Mouse (Mus musculus) thymus, postnatal 10 days (tissue): ENCODE measurements around the gene Ccnd3.
"Not testable (repeated sequence)": the region's sequence is repeated elsewhere in the genome, so short reads cannot be mapped to it uniquely, and the experiment has no call there.

Experiments used
- DNase-seq, 2 experiments: peaks; one replicate each; pipeline ENCODE4 v3.0.0; 2021; ENCODE audit warnings: low spot score in 2 of 2

Ccnd3 gene

GRCm38 (mm10) chr17:47594183-47594968 is 89.5 kb downstream of the Ccnd3 start:
- peak; percentile 77 for DNase-seq

DNA sequence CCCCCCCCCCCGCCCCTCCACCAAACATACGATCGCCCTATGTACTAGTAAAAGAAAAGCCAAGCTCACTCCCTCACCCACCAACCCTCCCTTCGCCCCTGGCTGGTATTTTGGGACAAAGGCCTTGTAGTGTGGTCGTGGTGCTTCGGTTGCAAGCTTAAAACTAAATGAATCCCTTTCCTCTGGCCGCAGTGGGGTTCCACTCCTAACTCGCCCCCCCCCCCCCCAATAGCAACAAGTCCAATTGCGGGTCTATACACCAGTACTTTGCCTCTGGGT is 90.1 kb downstream of the Ccnd3 start:
- DNase-seq = peak in 1 of 2 experiments; percentile 40

DNA sequence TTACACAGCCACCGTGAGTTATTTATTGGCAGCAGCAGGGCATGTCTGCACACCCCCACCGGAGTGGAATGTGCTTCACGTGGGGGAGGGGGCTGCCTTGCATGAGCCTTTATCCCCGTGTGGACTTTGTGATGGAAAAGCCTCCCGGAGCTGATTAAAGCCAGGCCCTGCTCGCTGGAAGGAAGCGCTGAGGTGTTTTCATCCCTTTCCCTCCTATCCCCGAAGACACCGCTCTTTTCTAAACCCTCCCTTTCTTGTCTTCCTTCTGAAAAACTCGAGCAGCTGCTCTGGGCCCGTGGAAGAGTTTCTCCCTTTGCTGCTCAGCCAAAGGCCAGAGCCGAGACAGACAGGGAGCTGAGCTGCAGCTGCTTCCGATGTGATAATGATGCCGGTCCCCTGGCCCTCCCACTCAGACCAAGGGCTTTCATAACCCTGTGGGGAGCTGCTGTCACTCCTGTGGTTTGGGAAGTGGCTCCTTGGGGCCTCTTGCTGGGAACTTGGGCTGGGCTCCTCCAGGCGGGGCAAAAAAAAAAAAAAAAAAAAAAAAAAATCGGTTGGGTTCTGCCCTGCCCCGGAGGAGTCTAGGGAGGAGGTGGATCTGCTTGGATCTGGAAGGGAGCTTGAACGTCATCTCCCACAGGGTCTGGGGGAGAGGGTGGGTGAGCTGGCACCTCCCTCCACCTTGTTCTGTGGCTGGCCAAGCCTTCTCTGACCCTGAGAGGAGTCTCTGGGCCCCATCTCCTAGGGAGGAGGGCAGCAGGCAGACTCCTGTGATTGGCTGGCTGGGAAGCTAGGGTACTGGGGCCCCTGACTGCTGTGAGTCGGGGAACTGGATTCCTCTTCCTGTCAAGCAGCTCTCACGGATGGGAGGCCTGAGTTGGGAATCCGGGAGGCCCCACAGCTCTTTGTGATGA is 90.7 kb downstream of the Ccnd3 start:
- peak; percentile 76 to 81 for DNase-seq

DNA sequence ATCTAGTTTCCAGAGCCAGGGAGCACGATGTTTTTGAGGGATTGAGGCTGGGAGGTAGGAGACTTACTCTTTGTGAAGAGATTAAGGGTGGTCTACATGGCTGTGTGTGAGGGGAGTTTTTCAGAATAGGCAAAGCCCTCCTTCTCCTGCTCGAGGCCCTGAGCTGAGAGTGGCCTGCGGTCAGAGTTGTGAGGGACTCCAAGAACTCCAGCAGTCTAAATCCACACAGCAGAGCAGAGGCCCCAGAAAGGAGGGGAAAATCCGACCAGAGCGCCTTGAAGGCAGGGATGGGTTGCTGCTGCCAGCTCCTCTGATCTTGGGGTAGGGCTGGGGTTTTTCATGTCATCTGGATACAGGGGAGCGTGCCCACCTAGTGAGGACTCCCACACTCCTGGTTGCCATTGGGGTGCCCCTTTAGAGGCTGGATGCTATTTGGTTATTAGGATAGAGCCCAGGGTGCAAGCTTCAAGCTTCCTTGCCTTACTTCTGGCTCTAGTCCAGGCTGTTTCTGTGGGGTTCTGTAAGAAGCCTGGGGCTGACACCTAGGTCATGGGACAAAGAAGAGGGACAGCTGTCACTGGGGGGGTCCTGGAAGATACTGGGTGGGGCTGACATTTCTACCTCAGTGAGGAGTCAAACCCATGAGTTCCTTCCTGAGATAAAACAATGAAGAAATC is 91.4 kb downstream of the Ccnd3 start:
- DNase-seq = peak in 1 of 2 experiments; percentile 32

GRCm38 (mm10) chr17:47596839-47597164 is 92.0 kb downstream of the Ccnd3 start:
- no peak for DNase-seq

DNA sequence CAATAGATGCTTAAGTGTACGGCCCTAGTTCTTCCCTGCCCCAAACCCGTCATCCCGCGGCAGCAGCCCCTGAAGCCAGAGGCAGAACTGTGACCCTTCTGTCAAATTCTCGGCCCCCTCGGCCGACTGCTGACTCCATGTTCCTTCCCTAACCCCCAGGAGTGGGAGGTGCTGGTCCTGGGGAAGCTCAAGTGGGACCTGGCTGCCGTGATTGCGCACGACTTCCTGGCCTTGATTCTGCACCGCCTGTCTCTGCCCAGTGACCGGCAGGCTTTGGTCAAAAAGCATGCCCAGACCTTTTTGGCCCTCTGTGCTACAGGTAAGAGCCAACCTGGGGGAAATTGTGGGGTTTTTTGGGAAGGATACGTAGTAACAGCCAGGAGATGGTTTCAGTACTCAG is 92.4 kb downstream of the Ccnd3 start:
- DNase-seq = peak in 1 of 2 experiments; percentile 27

DNA sequence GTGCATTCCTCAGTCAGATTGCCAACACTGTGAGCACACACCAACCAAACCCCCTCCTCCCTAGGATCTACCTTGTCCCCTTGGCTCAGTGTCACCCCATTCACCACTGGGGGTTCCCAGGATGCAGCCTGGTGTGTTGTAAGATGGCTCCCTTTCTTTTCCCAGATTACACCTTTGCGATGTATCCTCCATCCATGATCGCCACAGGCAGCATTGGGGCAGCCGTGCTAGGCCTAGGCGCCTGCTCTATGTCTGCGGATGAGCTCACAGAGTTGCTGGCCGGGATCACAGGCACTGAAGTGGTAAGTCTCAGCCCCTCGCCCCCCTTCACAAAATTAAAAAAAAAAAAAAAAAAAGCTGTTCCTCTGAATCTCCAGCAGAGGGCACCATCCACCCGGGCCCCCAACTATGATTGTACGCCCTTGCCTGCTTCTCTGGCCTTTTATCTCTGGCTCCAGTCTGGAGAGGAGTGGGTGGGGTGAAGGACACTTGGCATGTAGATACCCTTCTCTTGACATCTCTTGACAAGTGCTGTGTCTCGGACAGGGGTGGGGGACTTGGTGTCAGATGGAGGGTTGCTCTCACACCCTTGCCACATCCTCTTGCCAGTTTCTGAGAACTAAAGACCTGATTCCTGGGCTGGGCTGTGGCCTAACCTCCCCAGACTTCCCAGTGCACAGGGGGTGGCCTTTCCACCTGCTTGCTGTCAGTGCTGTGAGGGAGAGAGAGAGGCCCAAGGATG is 93.2 kb downstream of the Ccnd3 start:
- peak; percentile 56 to 65 for DNase-seq

DNA sequence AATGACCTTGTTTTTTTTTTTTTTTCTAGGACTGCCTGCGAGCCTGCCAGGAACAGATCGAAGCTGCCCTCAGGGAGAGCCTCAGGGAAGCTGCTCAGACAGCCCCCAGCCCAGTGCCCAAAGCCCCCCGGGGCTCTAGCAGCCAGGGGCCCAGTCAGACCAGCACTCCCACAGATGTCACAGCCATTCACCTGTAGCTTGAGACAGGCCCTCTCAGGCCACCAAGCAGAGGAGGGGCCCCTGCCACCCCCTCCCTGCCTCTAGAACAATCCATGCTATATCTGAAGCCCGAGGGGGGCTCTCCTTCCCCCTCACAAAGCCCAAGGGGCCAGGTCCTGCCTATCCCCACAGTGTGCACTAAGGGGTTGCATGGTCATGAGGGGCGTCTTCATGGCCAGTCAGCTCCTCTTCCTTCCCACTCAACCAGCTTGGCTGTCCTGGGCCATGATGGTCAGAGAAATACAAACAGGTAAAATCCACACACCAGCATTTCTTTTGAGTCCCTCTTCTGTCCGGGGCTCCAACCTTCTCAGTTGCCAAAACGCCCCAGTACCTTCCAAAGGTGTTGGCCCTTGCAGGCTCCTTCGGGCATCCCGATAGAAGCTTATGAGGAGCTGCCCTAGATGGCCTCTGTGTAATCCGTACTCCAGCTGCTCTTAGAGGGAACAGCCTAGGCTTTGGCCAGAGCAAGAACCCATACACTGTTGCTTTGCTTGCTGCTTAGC is 93.9 kb downstream of the Ccnd3 start:
- DNase-seq = not testable (repeated sequence)

GRCm38 (mm10) chr17:47599511-47600297 is 94.9 kb downstream of the Ccnd3 start:
- DNase-seq = peak; percentile 55 to 62

DNA sequence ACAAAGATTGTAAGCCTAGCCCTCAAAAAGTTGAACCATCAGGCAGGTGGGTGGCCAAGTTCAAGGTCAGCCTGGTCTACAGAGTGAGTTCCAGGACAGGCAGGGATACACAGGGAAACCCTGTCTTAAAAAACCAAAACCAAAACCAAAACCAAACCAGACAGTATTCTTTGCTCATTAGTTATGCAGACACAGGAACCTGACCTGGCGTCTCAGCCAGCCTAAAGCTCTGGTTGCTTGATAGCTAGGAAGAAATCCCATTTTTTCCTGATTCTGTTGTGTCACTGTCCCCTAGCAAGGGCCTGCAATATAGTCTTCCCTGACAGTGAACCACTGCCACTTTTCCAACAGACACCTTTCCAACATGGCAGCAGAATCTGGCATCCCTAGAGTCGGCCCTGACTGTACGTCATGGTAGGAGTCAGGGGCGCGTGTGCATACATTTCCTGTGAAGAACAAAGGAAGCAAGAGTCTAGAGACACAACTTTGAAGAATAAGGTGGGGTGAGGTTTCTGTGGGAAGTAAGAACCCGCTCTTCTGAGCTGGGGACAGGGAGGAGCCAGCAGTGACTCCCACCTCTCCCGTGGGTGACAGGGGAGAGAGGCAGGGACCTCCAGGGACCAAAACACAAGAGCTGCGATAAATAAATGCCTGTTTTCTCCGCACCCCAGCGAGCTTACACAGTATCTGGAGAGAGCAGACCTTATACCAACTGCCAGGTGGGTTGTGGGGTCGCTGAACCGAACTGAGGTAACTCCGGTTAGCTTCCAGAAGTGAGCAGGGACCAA is 95.9 kb downstream of the Ccnd3 start:
- DNase-seq = peak; percentile 42 to 53

DNA sequence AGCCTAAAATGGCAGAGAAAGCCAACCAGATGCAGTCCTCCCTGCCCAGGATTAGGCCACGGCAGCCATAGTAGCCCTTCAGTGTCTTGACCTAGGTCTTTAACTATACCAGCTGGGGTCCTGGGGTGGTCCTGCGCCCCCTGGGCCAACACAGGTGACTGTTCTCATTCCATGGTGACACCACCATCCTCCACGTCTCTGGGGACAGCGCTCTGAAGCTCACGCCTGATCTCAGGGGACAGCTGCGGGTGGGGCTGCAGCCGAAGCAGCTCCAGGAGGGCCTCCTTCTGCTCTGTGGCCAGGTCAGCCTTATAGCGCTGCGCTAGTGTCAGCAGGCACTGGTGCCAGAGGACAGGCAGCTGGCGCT is 96.5 kb downstream of the Ccnd3 start:
- peak; percentile 37 for DNase-seq

DNA sequence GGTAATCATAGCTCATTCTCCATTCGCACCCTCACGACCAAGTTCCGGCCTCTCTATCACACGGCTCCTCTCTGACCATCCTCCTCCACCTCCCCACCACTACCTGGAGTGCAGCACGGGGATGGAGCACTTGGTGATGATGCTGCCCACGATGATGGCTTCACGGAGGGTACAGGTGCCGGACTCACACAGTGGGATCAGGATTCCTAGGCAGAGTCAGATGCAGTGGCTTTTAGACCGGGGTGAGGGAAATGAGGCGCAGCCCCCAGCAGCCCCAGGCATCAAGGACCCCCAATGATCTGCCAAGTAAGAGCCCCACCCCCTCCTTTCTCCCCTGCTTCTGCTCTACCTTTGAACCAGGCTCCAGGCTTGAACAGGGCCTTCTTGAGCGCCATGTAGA is 97.4 kb downstream of the Ccnd3 start:
- no peak for DNase-seq

GRCm38 (mm10) chr17:47606220-47606619 is 101.4 kb downstream of the Ccnd3 start:
- peak; percentile 54 to 77 for DNase-seq

DNA sequence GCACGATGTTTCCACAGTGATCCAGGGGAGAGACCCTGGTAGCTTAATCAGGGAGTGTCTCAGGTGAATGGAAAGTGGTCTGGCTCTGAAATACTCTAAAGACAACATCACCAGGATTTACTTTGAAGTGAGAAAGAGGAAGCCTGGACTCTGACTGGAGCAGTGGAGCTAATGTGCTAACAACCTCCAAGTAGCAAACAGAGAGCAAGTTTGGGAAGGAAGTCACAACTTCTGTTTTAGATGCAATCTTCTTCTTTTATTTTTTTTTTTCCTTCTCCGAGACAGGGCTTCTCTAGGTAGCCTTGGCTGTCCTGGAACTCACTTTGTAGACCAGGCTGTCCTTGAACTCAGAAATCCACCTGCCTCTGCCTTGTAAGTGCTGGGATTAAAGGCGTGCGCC is 104.3 kb downstream of the Ccnd3 start:
- no peak for DNase-seq

DNA sequence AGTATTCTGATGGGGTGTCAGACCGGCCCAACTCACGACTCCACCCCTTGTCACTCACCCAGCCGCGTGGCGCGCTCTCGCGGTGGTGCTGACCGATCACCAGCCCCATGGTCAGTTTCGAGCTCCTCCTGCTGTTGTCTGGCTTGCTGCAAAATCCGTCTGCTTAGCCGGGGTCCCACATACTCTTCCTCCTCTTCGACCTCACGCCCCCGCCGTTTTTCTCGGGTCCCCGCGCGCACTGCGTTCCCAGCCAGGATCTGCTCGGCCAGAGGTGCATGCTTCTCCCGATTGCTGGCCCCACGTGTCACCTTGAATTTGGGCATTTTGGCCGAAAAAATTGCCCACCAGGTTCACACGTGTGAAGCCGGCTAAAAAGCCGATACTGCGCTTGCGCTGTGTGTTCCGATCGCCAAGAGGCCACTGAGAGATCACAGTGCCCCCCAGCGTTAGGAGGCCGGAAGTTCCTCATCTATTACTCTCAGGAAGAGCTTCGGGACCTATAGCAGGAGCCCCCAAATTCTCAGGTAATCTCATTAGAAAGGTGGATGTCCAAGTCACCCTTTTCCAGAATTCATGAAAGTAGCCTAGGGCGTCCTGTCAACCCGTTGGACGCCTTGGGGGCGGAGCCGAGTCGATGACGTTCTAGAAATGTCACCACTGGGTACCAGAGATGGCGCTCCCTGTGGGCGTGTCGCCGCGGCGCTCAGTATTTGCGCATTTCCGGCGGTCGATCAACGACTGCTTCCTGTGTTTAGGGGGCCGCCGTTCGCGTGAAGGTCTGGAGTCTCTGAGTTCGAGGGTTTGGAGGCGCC is 106.2 kb downstream of the Ccnd3 start, which contains the start of the genes Bysl, Med20 and Gm20517:
Bysl (minus strand) TSS at position 644 of the 812 bp plus-strand sequence.
Med20 (plus strand) TSS at position 734 of the 812 bp plus-strand sequence.
Gm20517 (plus strand) TSS at position 741 of the 812 bp plus-strand sequence.
- peak; percentile 93 to 96 for DNase-seq

DNA sequence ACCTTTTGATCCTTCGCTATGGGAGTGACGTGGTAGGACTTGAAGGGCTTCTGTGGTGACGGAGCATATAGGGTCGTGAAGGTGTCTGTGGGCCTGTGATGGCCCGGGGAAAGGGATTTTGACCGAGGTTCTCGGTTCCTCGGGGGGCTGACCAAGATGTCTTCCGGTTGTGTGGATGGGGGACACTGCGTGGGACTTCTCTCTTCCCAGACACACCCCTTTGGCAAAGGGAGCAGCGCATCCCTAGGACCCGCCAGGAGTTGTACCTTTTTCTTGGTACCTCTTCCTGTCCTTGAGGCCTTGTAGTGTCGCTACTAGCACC is 106.8 kb downstream of the Ccnd3 start:
- no peak for DNase-seq

GRCm38 (mm10) chr17:47614018-47614417 is 109.2 kb downstream of the Ccnd3 start:
- DNase-seq = peak in 1 of 2 experiments; percentile 64

- DNase-seq = no peak
Measured at GRCm38 (mm10) chr17:47616119-47616518, 111.3 kb downstream of the Ccnd3 start.

GRCm38 (mm10) chr17:47616652-47617051 is 111.8 kb downstream of the Ccnd3 start:
- DNase-seq = no peak
